Mouse (Mus musculus) cortical plate, adult 2 months (tissue): Measurements from ENCODE around the gene Adsl. TPM values are rescaled to one million over a fixed set of nuclear protein-coding genes. Genes with fewer than 3 reads are reported as not detected.

Source experiments
- H3K27ac ChIP-seq: fragments of 200-500 bp; 2 replicates; pipeline ENCODE4 v1.5.1; 2012; ENCODE audit warnings: low read length, control low read depth, inconsistent platforms; ENCODE audit not compliant: insufficient read depth
- H3K4me1 ChIP-seq: fragments of 200-500 bp; 2 replicates; pipeline ENCODE4 v1.6.1; 2011; ENCODE audit warnings: low read length; ENCODE audit not compliant: control insufficient read depth, insufficient read depth
- H3K4me3 ChIP-seq: fragments of 200-500 bp; 2 replicates; pipeline ENCODE4 v1.5.1; 2011; ENCODE audit warnings: mild to moderate bottlenecking, low read length, control low read depth; ENCODE audit not compliant: insufficient read depth
- CTCF ChIP-seq: fragments of 200-500 bp; IDR thresholded peaks from 2 replicates; pipeline ENCODE4 v1.5.1; 2011; ENCODE audit warnings: mild to moderate bottlenecking, control low read depth, low read length; ENCODE audit not compliant: insufficient read depth; ENCODE audit errors: extremely low read depth
- POLR2A ChIP-seq: fragments of 200-500 bp; IDR thresholded peaks from 2 replicates; pipeline ENCODE4 v1.6.1; 2011; ENCODE audit warnings: mild to moderate bottlenecking, low read length, control low read depth; ENCODE audit not compliant: insufficient read depth; ENCODE audit errors: extremely low read depth
- polyA plus RNA-seq: library from polyadenylated mRNA; depleted of rRNA; stranded (reverse); fragments of >200 nt; gene quantifications from 2 replicates; pipeline ENCODE4 v1.2.3, GENCODE M21; 2012

The Adsl gene
- polyA plus RNA-seq, 1 experiment: 52.3 TPM

- TF ChIP-seq CTCF (no peak), POLR2A (no peak)
- Histone ChIP-seq H3K4me1 (peaks cover 3% of the 10 kb centered on the region), H3K27ac (no peak overlapping the region), H3K4me3 (no peak overlapping the region)
Observed at GRCm38 (mm10) chr15:80996090-80996835, 48.0 kb downstream of the Adsl start.

GRCm38 (mm10) chr15:80997077-80997476, 48.8 kb downstream of the Adsl start:
- Histone ChIP-seq H3K27ac (no peak overlapping the region), H3K4me3 (no peak overlapping the region), H3K4me1 (peaks cover 3% of the 10 kb centered on the region)
- TF ChIP-seq POLR2A (no peak), CTCF (no peak)

- Histone ChIP-seq H3K27ac (no peak overlapping the region), H3K4me1 (peaks cover 2% of the 10 kb centered on the region), H3K4me3 (no peak overlapping the region)
- no peak for TF ChIP-seq POLR2A
- TF ChIP-seq CTCF: no peak
Observed at GRCm38 (mm10) chr15:81000419-81001138, 52.3 kb downstream of the Adsl start.

GRCm38 (mm10) chr15:81006127-81006735, 57.9 kb downstream of the Adsl start:
- peaks cover 2% of the 10 kb centered on the region for H3K4me1 ChIP-seq

GRCm38 (mm10) chr15:81007339-81007738, 59.0 kb downstream of the Adsl start:
- no peak overlapping the region for H3K4me3 ChIP-seq
- TF ChIP-seq POLR2A (no peak), CTCF (no peak)
- peaks cover 2% of the 10 kb centered on the region for H3K4me1 ChIP-seq
- no peak overlapping the region for H3K27ac ChIP-seq

More at GRCm38 (mm10) chr15:81006127-81006735, 57.9 kb downstream of the Adsl start:
- Histone ChIP-seq H3K4me3 (no peak overlapping the region), H3K27ac (no peak overlapping the region)
- no peak for TF ChIP-seq CTCF
- TF ChIP-seq POLR2A: no peak

- no peak for TF ChIP-seq CTCF
- TF ChIP-seq POLR2A: no peak
- H3K4me1 ChIP-seq: peaks cover 2% of the 10 kb centered on the region
- no peak overlapping the region for H3K4me3 ChIP-seq
- H3K27ac ChIP-seq: no peak overlapping the region
Observed at GRCm38 (mm10) chr15:81007905-81008304, 59.6 kb downstream of the Adsl start.

- TF ChIP-seq POLR2A: no peak
- TF ChIP-seq CTCF: peak; percentile 58
- Histone ChIP-seq H3K4me1 (peaks cover 2% of the 10 kb centered on the region), H3K4me3 (no peak overlapping the region), H3K27ac (no peak overlapping the region)
Observed at GRCm38 (mm10) chr15:81008689-81009123, 60.4 kb downstream of the Adsl start.

- peaks cover 5% of the 10 kb centered on the region for H3K4me1 ChIP-seq
- no peak for TF ChIP-seq CTCF
- TF ChIP-seq POLR2A: no peak
- H3K27ac ChIP-seq: peak overlapping the region; percentile 19; the same call in 1 of the 2 replicates
- no peak overlapping the region for H3K4me3 ChIP-seq
Observed at GRCm38 (mm10) chr15:81010114-81010513, 61.8 kb downstream of the Adsl start.

- Histone ChIP-seq H3K4me3 (no peak overlapping the region), H3K27ac (no peak overlapping the region), H3K4me1 (peaks cover 10% of the 10 kb centered on the region)
- no peak for TF ChIP-seq POLR2A
- TF ChIP-seq CTCF: no peak
Observed at GRCm38 (mm10) chr15:81011523-81011922, 63.2 kb downstream of the Adsl start.

- peaks cover 10% of the 10 kb centered on the region for H3K4me1 ChIP-seq
- no peak for TF ChIP-seq CTCF
- no peak for TF ChIP-seq POLR2A
- H3K27ac ChIP-seq: no peak overlapping the region
Observed at GRCm38 (mm10) chr15:81012359-81012758, 64.1 kb downstream of the Adsl start.

More at GRCm38 (mm10) chr15:81012359-81012758, 64.1 kb downstream of the Adsl start:
- no peak overlapping the region for H3K4me3 ChIP-seq
